Mouse (Mus musculus): ENCODE measurements around the gene Mrm1.

Mrm1 gene

GRCm38 (mm10) chr11:84813724-84814510 lies 5.4 kb downstream of the Mrm1 start:
- DNase-seq (ENCODE audit: low spot score in 2 of 2), result peak; percentile 71 to 80

DNA sequence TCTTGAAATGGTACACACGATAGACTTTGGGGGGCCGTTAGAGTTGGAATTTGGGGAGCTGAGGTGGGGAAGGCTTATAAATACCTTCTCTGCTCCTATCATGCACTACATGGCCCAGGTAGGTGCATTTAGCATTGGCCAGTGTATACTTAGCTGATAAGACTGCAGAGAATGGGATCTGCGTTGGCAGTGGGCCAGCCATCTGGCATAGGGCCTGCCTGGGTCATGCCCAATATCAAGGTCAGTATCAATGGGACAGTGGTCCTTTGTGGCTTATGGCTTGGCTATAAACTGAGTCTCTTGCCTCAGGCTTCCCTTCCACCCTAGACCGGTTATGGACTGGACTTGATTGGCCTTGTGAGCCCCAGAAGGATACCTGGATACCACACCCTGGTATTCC lies 14.9 kb downstream of the Mrm1 start:
- no peak for DNase-seq (ENCODE audit: low spot score in 2 of 2)

GRCm38 (mm10) chr11:84797627-84798353 lies 21.5 kb downstream of the Mrm1 start:
- DNase-seq (ENCODE audit: low spot score in 2 of 2), result peak; percentile 74 to 86

GRCm38 (mm10) chr11:84797026-84797425 lies 22.3 kb downstream of the Mrm1 start:
- DNase-seq (ENCODE audit: low spot score in 2 of 2), result no peak

DNA sequence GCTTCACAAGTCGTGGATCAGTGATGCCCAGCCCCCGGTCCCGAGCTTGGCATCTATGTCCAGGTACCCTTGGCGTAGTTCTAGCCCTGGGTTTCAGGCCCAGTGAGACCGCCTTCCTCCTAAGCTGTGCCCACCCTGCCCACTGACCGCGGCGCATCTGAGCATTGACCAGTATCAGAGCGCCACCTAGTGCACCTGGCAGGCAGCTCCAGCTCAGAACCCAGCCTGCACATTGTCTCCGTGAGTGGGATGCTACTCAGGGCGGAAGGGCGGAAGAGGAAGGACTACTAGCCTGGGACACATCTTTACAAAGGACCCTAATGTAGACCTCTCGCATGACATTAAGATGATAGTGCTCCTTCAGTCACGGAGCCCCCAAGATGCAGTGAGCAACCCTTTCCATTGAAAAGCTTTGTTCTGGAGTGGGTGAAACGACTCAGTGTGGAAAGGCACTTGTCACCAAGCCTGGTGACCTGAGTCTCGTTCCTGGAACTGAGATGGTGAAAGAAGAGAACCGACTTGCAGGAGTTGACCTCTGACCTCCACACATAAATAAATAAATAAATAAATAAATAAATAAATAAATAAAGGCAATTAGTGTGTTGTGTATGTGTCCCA lies 24.7 kb downstream of the Mrm1 start:
- peak; percentile 22 to 69 for DNase-seq (ENCODE audit: low spot score in 2 of 2)

DNA sequence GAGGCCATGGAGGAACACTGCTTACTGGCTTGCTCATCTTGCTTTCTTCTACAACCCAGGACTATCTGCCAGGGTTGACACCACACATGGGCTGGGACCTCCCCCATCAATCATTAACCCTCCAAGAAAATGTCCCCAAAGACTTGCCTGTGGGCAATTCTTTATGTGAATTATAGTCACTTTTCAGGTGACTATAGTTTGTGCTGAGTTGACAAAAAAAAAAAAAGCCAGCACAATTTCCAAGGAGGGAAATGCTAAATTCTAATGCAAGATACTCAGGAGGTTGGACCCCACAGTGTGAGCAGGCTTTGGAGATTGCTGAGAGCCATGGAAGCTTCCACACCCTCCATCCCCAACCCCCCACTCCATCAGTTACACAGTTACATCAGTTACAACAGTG lies 25.8 kb downstream of the Mrm1 start:
- DNase-seq (ENCODE audit: low spot score in 2 of 2), result no peak

GRCm38 (mm10) chr11:84790383-84790782 lies 28.9 kb downstream of the Mrm1 start:
- no peak for DNase-seq (ENCODE audit: low spot score in 2 of 2)

- no peak for DNase-seq (ENCODE audit: low spot score in 2 of 2)
Observed at GRCm38 (mm10) chr11:84780143-84780870, 39.0 kb downstream of the Mrm1 start.

DNA sequence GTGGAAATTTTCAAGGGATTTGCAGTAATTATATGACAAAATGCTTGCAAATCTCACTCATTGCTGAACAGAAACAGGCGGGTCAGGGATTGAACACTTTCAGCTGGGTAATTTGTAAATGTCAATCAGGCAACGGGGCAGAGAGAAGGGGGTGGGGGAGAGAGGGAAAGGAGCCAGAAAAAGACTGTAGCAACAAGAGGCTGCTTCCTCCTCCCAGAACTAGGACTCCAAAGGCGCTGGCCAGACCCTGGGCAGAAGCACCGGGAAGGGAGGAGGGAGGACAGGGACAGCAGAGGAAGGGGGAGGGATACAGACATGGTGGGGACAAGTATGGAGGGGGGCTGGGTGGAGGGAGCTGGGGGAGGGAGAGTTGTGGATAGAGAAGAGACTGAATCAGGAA lies 43.8 kb downstream of the Mrm1 start:
- DNase-seq (ENCODE audit: low spot score in 2 of 2), result no peak

- no peak for DNase-seq (ENCODE audit: low spot score in 2 of 2)
Observed at GRCm38 (mm10) chr11:84774870-84775514, 44.3 kb downstream of the Mrm1 start.

DNA sequence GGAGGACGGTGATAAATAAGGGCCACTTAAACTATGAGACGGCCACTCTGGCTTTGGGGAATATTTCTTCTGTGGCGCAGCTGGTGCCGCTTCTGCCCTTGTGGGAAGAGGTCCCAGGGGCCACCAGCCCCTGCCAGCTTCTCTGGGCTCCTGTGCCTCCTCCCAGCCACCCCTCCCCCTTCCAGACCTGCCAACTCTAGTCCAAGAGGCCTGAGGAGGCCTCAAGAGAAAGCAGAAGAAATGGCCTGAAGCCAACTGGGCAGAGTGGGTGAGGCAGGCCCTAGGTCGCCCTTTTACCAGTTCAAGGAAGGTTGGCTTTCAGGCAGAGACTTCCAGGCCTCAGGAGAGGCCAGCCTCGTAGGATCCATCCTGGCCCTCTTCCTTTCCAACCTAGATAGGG lies 51.4 kb downstream of the Mrm1 start:
- no peak for DNase-seq (ENCODE audit: low spot score in 2 of 2)

- no peak for DNase-seq (ENCODE audit: low spot score in 2 of 2)
Observed at GRCm38 (mm10) chr11:84765125-84765524, 54.2 kb downstream of the Mrm1 start.

GRCm38 (mm10) chr11:84764527-84764961 lies 54.8 kb downstream of the Mrm1 start:
- no peak for DNase-seq (ENCODE audit: low spot score in 2 of 2)

- no peak for DNase-seq (ENCODE audit: low spot score in 2 of 2)
Observed at GRCm38 (mm10) chr11:84764116-84764515, 55.2 kb downstream of the Mrm1 start.
